Mouse (Mus musculus) ES-E14 (cell line): Measurements from ENCODE around the gene Gp9. TPM values are rescaled to one million over a fixed set of nuclear protein-coding genes. Genes with fewer than 3 reads are reported as not detected.
A peak's percentile ranks its signal among the peaks of the same experiment; 100 is the strongest.

ENCODE experiments used
- DNase-seq: peaks from one replicate; pipeline ENCODE4 v3.0.0-alpha.2; 2013; ENCODE audit warnings: low read depth, low spot score
- H3K27ac ChIP-seq: 2 replicates; pipeline ENCODE4 v1.5.1; 2012; ENCODE audit warnings: low read depth, mild to moderate bottlenecking, low read length, moderate library complexity, mixed read lengths; ENCODE audit not compliant: poor library complexity, insufficient read depth, severe bottlenecking
- H3K36me3 ChIP-seq: 2 replicates; pipeline ENCODE4 v1.6.1; 2012; ENCODE audit warnings: mild to moderate bottlenecking, low read length, moderate library complexity, mixed read lengths; ENCODE audit not compliant: control insufficient read depth, poor library complexity, insufficient read depth, severe bottlenecking
- H3K4me1 ChIP-seq, 2 experiments: fragments of 150-350 bp in 1 of 2; sonication (generic) in 1 of 2; 2 replicates each; pipeline ENCODE4 v1.6.1; 2012; ENCODE audit warnings: low read length in 2 of 2, mild to moderate bottlenecking in 1 of 2, mixed read lengths in 1 of 2; ENCODE audit not compliant: control insufficient read depth in 2 of 2, insufficient read depth in 2 of 2, poor library complexity in 1 of 2
- H3K4me3 ChIP-seq, 2 experiments: fragments of 150-350 bp in 1 of 2; sonication (generic) in 1 of 2; 2 replicates each; pipeline ENCODE4 v1.5.1; 2012; ENCODE audit warnings: low read length in 2 of 2, low read depth in 1 of 2, mild to moderate bottlenecking in 1 of 2, mixed read lengths in 1 of 2; ENCODE audit not compliant: insufficient read depth in 1 of 2, poor library complexity in 1 of 2, severe bottlenecking in 1 of 2
- H3K9ac ChIP-seq: 2 replicates; pipeline ENCODE4 v1.6.1; 2012; ENCODE audit warnings: low read depth, mild to moderate bottlenecking, low read length, mixed read lengths; ENCODE audit not compliant: poor library complexity, insufficient read depth, severe bottlenecking
- H3K9me3 ChIP-seq: fragments of 150-350 bp; sonication (generic); 2 replicates; pipeline ENCODE4 v1.6.1; 2012; ENCODE audit warnings: low read depth, mild to moderate bottlenecking, low read length; ENCODE audit not compliant: control insufficient read depth, insufficient read depth
- CHD2 ChIP-seq: IDR thresholded peaks from 2 replicates; pipeline ENCODE4 v1.6.1; 2014; ENCODE audit warnings: mild to moderate bottlenecking, low read depth, low read length, inconsistent platforms
- HCFC1 ChIP-seq: IDR thresholded peaks from 2 replicates; pipeline ENCODE4 v1.6.1; 2012; ENCODE audit warnings: low read length, inconsistent platforms, borderline replicate concordance; ENCODE audit not compliant: insufficient read depth
- MAFK ChIP-seq: IDR thresholded peaks from 2 replicates; pipeline ENCODE4 v1.6.1; 2014; ENCODE audit warnings: mild to moderate bottlenecking, low read depth, low read length, inconsistent platforms; ENCODE audit not compliant: insufficient read depth
- ZC3H11A ChIP-seq: IDR thresholded peaks from 2 replicates; pipeline ENCODE4 v1.6.1; 2012; ENCODE audit warnings: low read depth, mild to moderate bottlenecking, inconsistent platforms, low read length, borderline replicate concordance
- ZNF384 ChIP-seq: IDR thresholded peaks from 2 replicates; pipeline ENCODE4 v1.6.1; 2012; ENCODE audit warnings: low read depth, low read length, inconsistent platforms
- in situ Hi-C, 2 experiments: fragments of 600-800 bp; cut with MboI; formaldehyde crosslinking; loops; one replicate each; pipeline ENCODE4 v1.15.1; 2025; ENCODE audit warnings: low sequenced_read_pairs in 2 of 2, inconsistent platforms in 1 of 2; ENCODE audit not compliant: unreplicated experiment in 2 of 2
- total RNA-seq: library from RNA; depleted of rRNA; stranded (reverse); fragments of 300-350 nt; gene quantifications from 2 replicates; pipeline ENCODE4 v1.2.3, GENCODE M21; 2012

Gp9 gene
- total RNA-seq, 1 experiment: not detected

GRCm38 (mm10) chr6:87808521-87808920 lies 30.6 kb downstream of the Gp9 start:
- no peaks in the 10 kb centered on the region for H3K9me3 ChIP-seq
- H3K4me3 ChIP-seq: no peak overlapping the region
- H3K9ac ChIP-seq: no peak overlapping the region
- no peak overlapping the region for H3K27ac ChIP-seq
- DNase-seq: no peak
- no peaks in the 10 kb centered on the region for H3K36me3 ChIP-seq
- TF ChIP-seq CHD2: no peak
- no peak for TF ChIP-seq HCFC1
- no peak for TF ChIP-seq MAFK
- no peak for TF ChIP-seq ZC3H11A
- no peak for TF ChIP-seq ZNF384
- peaks cover 0 to 2% of the 10 kb centered on the region in 2 experiments; a peak in 1 of 4 replicates for H3K4me1 ChIP-seq
- in situ Hi-C loops: no loop called here

GRCm38 (mm10) chr6:87809144-87809543 lies 31.3 kb downstream of the Gp9 start:
- Histone ChIP-seq H3K36me3 (no peaks in the 10 kb centered on the region), H3K9me3 (no peaks in the 10 kb centered on the region), H3K27ac (no peak overlapping the region), H3K4me1 (peaks cover 0 to 2% of the 10 kb centered on the region in 2 experiments; a peak in 1 of 4 replicates), H3K9ac (no peak overlapping the region), H3K4me3 (no peak overlapping the region)
- in situ Hi-C loops: no loop called here
- DNase-seq: no peak
- TF ChIP-seq HCFC1: no peak
- TF ChIP-seq CHD2: no peak
- TF ChIP-seq MAFK: no peak
- no peak for TF ChIP-seq ZC3H11A
- TF ChIP-seq ZNF384: no peak

GRCm38 (mm10) chr6:87809651-87810161 lies 31.8 kb downstream of the Gp9 start:
- Histone ChIP-seq H3K4me1 (peaks cover 0 to 2% of the 10 kb centered on the region in 2 experiments; a peak in 1 of 4 replicates), H3K27ac (no peak overlapping the region), H3K36me3 (no peaks in the 10 kb centered on the region), H3K9me3 (no peaks in the 10 kb centered on the region), H3K4me3 (no peak overlapping the region), H3K9ac (no peak overlapping the region)
- TF ChIP-seq MAFK (no peak), ZNF384 (no peak), ZC3H11A (no peak), CHD2 (no peak), HCFC1 (no peak)
- in situ Hi-C loops: no loop called here
- DNase-seq: no peak

- no peaks in the 10 kb centered on the region for H3K9me3 ChIP-seq
- H3K36me3 ChIP-seq: no peaks in the 10 kb centered on the region
- peaks cover 0 to 2% of the 10 kb centered on the region in 2 experiments; a peak in 1 of 4 replicates for H3K4me1 ChIP-seq
- H3K27ac ChIP-seq: no peak overlapping the region
- TF ChIP-seq CHD2: no peak
- no peak for TF ChIP-seq ZC3H11A
- TF ChIP-seq HCFC1: no peak
- TF ChIP-seq ZNF384: no peak
- TF ChIP-seq MAFK: no peak
- H3K9ac ChIP-seq: no peak overlapping the region
- H3K4me3 ChIP-seq: peak overlapping the region in 1 of 2 experiments; percentile 97; a peak in 2 of 4 replicates
- in situ Hi-C loops: no loop called here
- DNase-seq: no peak
These were observed 32.4 kb downstream of the Gp9 start for GRCm38 (mm10) chr6:87810311-87810710.
